7 mouse cellular contexts compared by ENCODE assay signal in genomic region chr6:48047114-48047449, GRCm38 (mm10). TPM values are rescaled to one million over a fixed set of nuclear protein-coding genes. Genes with fewer than 3 reads are reported as not detected.
DNase-seq lines count a peak whose midpoint lies in the region; ATAC-seq and TF ChIP-seq lines count a peak whose summit lies in the region.

No protein-coding gene starts in this region.

- no peak overlapping the region for H3K27ac ChIP-seq in neural tube, embryonic 11.5 days (ENCODE audit: low read depth, low read length)
- H3K27ac ChIP-seq in limb, embryonic 10.5 days: peak overlapping the region; percentile 94
- no peak overlapping the region for H3K27ac ChIP-seq in olfactory bulb, adult 2 months (ENCODE audit: insufficient read depth, low read depth, low read length)

- peak overlapping the region; percentile 86 for H3K4me3 ChIP-seq in neural tube, embryonic 11.5 days (ENCODE audit: low read depth, low read length)
- H3K4me3 ChIP-seq in limb, embryonic 10.5 days: peak overlapping the region; percentile 67
- H3K4me3 ChIP-seq in olfactory bulb, adult 2 months (ENCODE audit: insufficient read depth, low read depth, low read length): peak overlapping the region; percentile 98

- no peaks in the 10 kb centered on the region for H3K27me3 ChIP-seq in neural tube, embryonic 11.5 days (ENCODE audit: control insufficient read depth, insufficient read depth, low read length)
- H3K27me3 ChIP-seq in limb, embryonic 10.5 days (ENCODE audit: low read depth, poor library complexity, severe bottlenecking): no peaks in the 10 kb centered on the region

- no peak for ATAC-seq in neural tube, embryonic 11.5 days (ENCODE audit: insufficient read depth, low FRiP score, low TSS enrichment)

- peak overlapping the region; percentile 61 for H3K4me2 ChIP-seq in neural tube, embryonic 11.5 days (ENCODE audit: low read depth)

- WGBS in neural tube, embryonic 11.5 days: 6% methylated on average over 12 of the region's 12 CpGs
- 7% methylated on average over 12 of the region's 12 CpGs for WGBS in limb, embryonic 10.5 days
- 5% methylated on average over 12 of the region's 12 CpGs for WGBS in olfactory bulb, adult 2 months

- no peak for DNase-seq in neural tube, embryonic 11.5 days (ENCODE audit: low spot score)
- DNase-seq in neural tube, embryonic 10.5 days (ENCODE audit: extremely low spot score, low spot score): no peak
- peak; percentile 48 for DNase-seq in embryo, embryonic 11 days
- DNase-seq in limb, embryonic 10.5 days (ENCODE audit: low spot score): no peak
- no peak for DNase-seq in left cerebral cortex, adult 9 months (ENCODE audit: low spot score in 2 of 2)
- no peak for DNase-seq in right cerebral cortex, postnatal 10 days (ENCODE audit: low spot score in 2 of 2)

- TF ChIP-seq POLR2A in olfactory bulb, adult 2 months (IDR thresholded peaks at IDR 0.05; ENCODE audit: insufficient read depth, low read depth, low read length): no peak

- no peak for TF ChIP-seq CTCF in olfactory bulb, adult 2 months (IDR thresholded peaks at IDR 0.05; ENCODE audit: insufficient read depth, low read depth, low read length)

- peaks cover 7% of the 10 kb centered on the region; the same call in 1 of the 2 replicates for H3K4me1 ChIP-seq in neural tube, embryonic 11.5 days (ENCODE audit: control insufficient read depth, insufficient read depth, low read length)
- peaks cover 20% of the 10 kb centered on the region for H3K4me1 ChIP-seq in limb, embryonic 10.5 days
- peaks cover 14% of the 10 kb centered on the region; the same call in 1 of the 2 replicates for H3K4me1 ChIP-seq in olfactory bulb, adult 2 months (ENCODE audit: control insufficient read depth, insufficient read depth, low read length)

- H3K36me3 ChIP-seq in neural tube, embryonic 11.5 days (ENCODE audit: control insufficient read depth, insufficient read depth, low read length): peaks cover 8% of the 10 kb centered on the region
- peaks cover 34% of the 10 kb centered on the region for H3K36me3 ChIP-seq in limb, embryonic 10.5 days

- H3K9ac ChIP-seq in neural tube, embryonic 11.5 days (ENCODE audit: low read length): peak overlapping the region; percentile 89

- no peaks in the 10 kb centered on the region for H3K9me3 ChIP-seq in neural tube, embryonic 11.5 days (ENCODE audit: control insufficient read depth, low read length)
- H3K9me3 ChIP-seq in limb, embryonic 10.5 days (replicated peaks): no peaks in the 10 kb centered on the region

RNA-seq across cellular contexts. Expression of gene Zfp777, which starts 1.6 kb away (rescaled TPM):
- 8.6 and 10.6 TPM in 2 replicates for polyA plus RNA-seq in neural tube, embryonic 11.5 days (2014; fragmentation: Nextera tagmentation; extraction: Ambion mirVana)
- polyA plus RNA-seq in limb, embryonic 10.5 days (2016; fragmentation: Nextera tagmentation; extraction: Ambion mirVana): 12.0 and 13.6 TPM in 2 replicates
- not detected in 2 replicates for polyA plus RNA-seq in olfactory bulb, adult 2 months (2012; ENCODE audit: insufficient read depth, insufficient read length, low replicate concordance, missing spikeins)

RNA-seq across cellular contexts. Expression of gene Zfp746, which starts 39.3 kb away (rescaled TPM):
- polyA plus RNA-seq in neural tube, embryonic 11.5 days (2014; fragmentation: Nextera tagmentation; extraction: Ambion mirVana): 22.5 and 24.7 TPM in 2 replicates
- polyA plus RNA-seq in limb, embryonic 10.5 days (2016; fragmentation: Nextera tagmentation; extraction: Ambion mirVana): 24.4 and 27.5 TPM in 2 replicates
- not detected in 2 replicates for polyA plus RNA-seq in olfactory bulb, adult 2 months (2012; ENCODE audit: insufficient read depth, insufficient read length, low replicate concordance, missing spikeins)
